Mouse (Mus musculus) kidney, postnatal 0 days (tissue): ENCODE measurements around the gene Fbxw17. TPM values are rescaled to one million over a fixed set of nuclear protein-coding genes. Genes with fewer than 3 reads are reported as not detected.
"Not testable (repeated sequence)": the region's sequence is repeated elsewhere in the genome, so short reads cannot be mapped to it uniquely, and the experiment has no call there.

Source experiments
- ATAC-seq: fragments of 200-750 bp; cut with Nextera tagmentation; replicated peaks from 2 replicates; pipeline ENCODE4 v1.8.0; 2017; ENCODE audit warnings: low read depth, moderate number of reproducible peaks, moderate TSS enrichment, moderate library complexity; ENCODE audit not compliant: low FRiP score
- DNase-seq: peaks from one replicate; pipeline ENCODE4 v3.0.0-alpha.2; 2016; ENCODE audit warnings: low spot score
- H3K27ac ChIP-seq: fragments of 300-500 bp; sonication (generic); 2 replicates; pipeline ENCODE4 v1.5.1; 2014; ENCODE audit warnings: mild to moderate bottlenecking
- H3K27me3 ChIP-seq: fragments of 300-500 bp; sonication (generic); 2 replicates; pipeline ENCODE4 v1.6.1; 2014; ENCODE audit warnings: low read length, mixed read lengths; ENCODE audit not compliant: insufficient read depth
- H3K36me3 ChIP-seq: fragments of 300-500 bp; sonication (generic); 2 replicates; pipeline ENCODE4 v1.6.1; 2014; ENCODE audit warnings: low read length, mixed read lengths; ENCODE audit not compliant: insufficient read depth
- H3K4me1 ChIP-seq: fragments of 300-500 bp; sonication (generic); replicated peaks from 2 replicates; pipeline ENCODE4 v1.6.1; 2014; ENCODE audit warnings: antibody characterized with exemption, low read length, mixed read lengths; ENCODE audit not compliant: insufficient read depth
- H3K4me2 ChIP-seq: fragments of 300-500 bp; sonication (generic); 2 replicates; pipeline ENCODE4 v1.6.1; 2014; ENCODE audit warnings: mild to moderate bottlenecking, low read length, moderate library complexity, mixed read lengths
- H3K4me3 ChIP-seq: fragments of 300-500 bp; sonication (generic); replicated peaks from 2 replicates; pipeline ENCODE4 v1.5.1; 2014; ENCODE audit warnings: low read depth, low read length
- H3K9ac ChIP-seq: fragments of 300-500 bp; sonication (generic); 2 replicates; pipeline ENCODE4 v1.6.1; 2014; ENCODE audit warnings: low read depth, low read length
- H3K9me3 ChIP-seq: fragments of 300-500 bp; sonication (generic); replicated peaks from 2 replicates; pipeline ENCODE4 v1.6.1; 2016; ENCODE audit warnings: low read length, inconsistent platforms, mixed read lengths
- CTCF ChIP-seq: IDR thresholded peaks from 2 replicates; pipeline ENCODE4 v1.5.1; 2016; ENCODE audit warnings: antibody characterized with exemption, low read depth, mild to moderate bottlenecking, moderate library complexity
- WGBS: fragments of 180-500 bp; shearing (Covaris S2); extraction: QIAGEN DNeasy Blood & Tissue Kit; methylation state at CpG from one replicate; pipeline ENCODE4 v1.1.7; 2014; 5-methylcytosine and 5-hydroxymethylcytosine counted together
- polyA plus RNA-seq: library from polyadenylated mRNA; unstranded; fragments of >200 nt; fragmentation: Nextera tagmentation; extraction: Ambion mirVana; gene quantifications from 2 replicates; pipeline ENCODE4 v1.2.1, GENCODE M21; 2015

Gene Fbxw17
- polyA plus RNA-seq, 1 experiment from 2014 or later = 22.3 TPM

GRCm38 (mm10) chr13:50426686-50427085, 9.0 kb downstream of the Fbxw17 start:
- ATAC-seq = no peak
- H3K4me3 ChIP-seq = no peak overlapping the region

DNA sequence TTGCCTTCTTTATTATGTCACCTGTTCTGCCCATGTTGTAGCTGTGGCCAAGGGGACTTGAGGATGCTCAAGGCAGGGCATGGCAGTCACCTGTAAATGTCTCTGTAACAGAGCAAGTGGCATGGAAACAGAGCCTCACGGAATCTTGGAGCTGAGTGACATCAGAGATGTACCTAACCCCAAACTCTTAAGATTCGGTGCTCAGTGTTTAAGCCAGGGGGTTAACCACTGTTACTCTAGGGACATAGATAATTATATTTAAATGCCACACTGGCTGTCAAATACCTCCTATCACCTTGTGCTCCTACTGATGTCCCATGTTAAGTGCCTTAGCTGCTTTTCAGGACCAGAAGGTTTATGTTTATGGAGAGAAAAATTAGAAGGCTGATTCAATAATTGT, 26.1 kb downstream of the Fbxw17 start, which contains the start of gene Gm47429:
Gm47429 (minus strand) TSS at position 101 of the 400 bp plus-strand sequence.
- WGBS = 87% methylated on average over 2 of the region's 2 CpGs
- Histone ChIP-seq H3K27ac (no peak within 1 kb of the TSS), H3K4me2 (no peak within 1 kb of the TSS), H3K4me1 (no peaks in the 10 kb centered on the region), H3K9me3 (no peaks in the 10 kb centered on the region), H3K4me3 (no peak within 1 kb of the TSS), H3K27me3 (no peaks in the 10 kb centered on the region), H3K9ac (no peak within 1 kb of the TSS), H3K36me3 (no peaks in the 10 kb centered on the region)
- ATAC-seq = no peak
- no peak for DNase-seq
- TF ChIP-seq CTCF = no peak

More at GRCm38 (mm10) chr13:50426686-50427085, 9.0 kb downstream of the Fbxw17 start:
- Histone ChIP-seq H3K9me3 (no peaks in the 10 kb centered on the region), H3K4me2 (no peak overlapping the region), H3K9ac (no peak overlapping the region), H3K27ac (no peak overlapping the region), H3K36me3 (peaks cover 53% of the 10 kb centered on the region), H3K4me1 (no peaks in the 10 kb centered on the region), H3K27me3 (no peaks in the 10 kb centered on the region)
- WGBS = 78% methylated on average over 4 of the region's 4 CpGs
- no peak for DNase-seq
- TF ChIP-seq CTCF = no peak

GRCm38 (mm10) chr13:50445261-50445660, 27.6 kb downstream of the Fbxw17 start:
- no peak for ATAC-seq
- H3K4me3 ChIP-seq = no peak overlapping the region
- no peak for DNase-seq
- H3K4me2 ChIP-seq = no peak overlapping the region
- no peaks in the 10 kb centered on the region for H3K4me1 ChIP-seq
- no peak for TF ChIP-seq CTCF
- no peaks in the 10 kb centered on the region for H3K9me3 ChIP-seq
- H3K9ac ChIP-seq = no peak overlapping the region
- no peaks in the 10 kb centered on the region for H3K27me3 ChIP-seq
- no peaks in the 10 kb centered on the region for H3K36me3 ChIP-seq
- 65% methylated on average over 4 of the region's 4 CpGs for WGBS
- H3K27ac ChIP-seq = no peak overlapping the region

- not testable (repeated sequence) for H3K4me1 ChIP-seq, H3K27ac ChIP-seq, H3K9ac ChIP-seq, ATAC-seq, DNase-seq, H3K9me3 ChIP-seq, H3K27me3 ChIP-seq, H3K4me2 ChIP-seq, H3K36me3 ChIP-seq, H3K4me3 ChIP-seq
- 63% methylated on average over 9 of the region's 9 CpGs for WGBS
These were observed 34.6 kb downstream of the Fbxw17 start for GRCm38 (mm10) chr13:50452266-50452665.

DNA sequence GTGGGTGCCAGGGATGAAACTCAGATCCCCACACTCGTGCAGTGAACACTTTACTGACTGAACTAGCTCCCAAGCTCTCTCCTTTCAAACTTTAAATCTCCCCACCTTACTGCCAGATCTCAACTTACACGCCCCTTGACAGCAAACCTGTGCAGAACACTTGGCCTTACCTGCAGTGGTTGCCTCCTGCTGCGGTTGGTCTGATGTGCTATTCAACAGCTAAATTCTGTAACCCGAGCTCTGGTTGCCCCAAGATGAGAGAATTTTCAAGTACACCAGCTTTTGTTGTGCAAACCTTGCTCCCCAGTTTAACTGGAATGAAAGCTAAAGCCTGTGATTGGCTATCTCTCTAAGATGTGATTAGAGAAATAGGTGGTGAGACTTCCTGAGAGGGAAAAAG, 35.8 kb downstream of the Fbxw17 start:
- Histone ChIP-seq H3K4me3 (no peak overlapping the region), H3K4me2 (no peak overlapping the region), H3K9ac (no peak overlapping the region), H3K27me3 (no peaks in the 10 kb centered on the region), H3K4me1 (no peaks in the 10 kb centered on the region), H3K36me3 (no peaks in the 10 kb centered on the region), H3K9me3 (no peaks in the 10 kb centered on the region), H3K27ac (no peak overlapping the region)
- DNase-seq (no peak), ATAC-seq (no peak)
- WGBS = 21% methylated on average over 4 of the region's 4 CpGs
- no peak for TF ChIP-seq CTCF

GRCm38 (mm10) chr13:50460433-50460832, 42.8 kb downstream of the Fbxw17 start:
- not testable (repeated sequence) for H3K4me3 ChIP-seq, H3K4me1 ChIP-seq, DNase-seq, ATAC-seq, H3K4me2 ChIP-seq, H3K9ac ChIP-seq, H3K27ac ChIP-seq, H3K27me3 ChIP-seq, H3K9me3 ChIP-seq, H3K36me3 ChIP-seq
- 64% methylated on average over 2 of the region's 2 CpGs for WGBS
